In genomic region chr8:79029396-79030325, GRCm38 (mm10) we compare ENCODE assay signal across 8 mouse cellular contexts. TPM values are rescaled to one million over a fixed set of nuclear protein-coding genes. Genes with fewer than 3 reads are reported as not detected.
DNase-seq lines count a peak whose midpoint lies in the region; ATAC-seq and TF ChIP-seq lines count a peak whose summit lies in the region.

No protein-coding gene starts in this region.

- WGBS in forebrain, embryonic 16.5 days: under 1% methylated on average over 72 of the region's 99 CpGs
- under 1% methylated on average over 73 of the region's 99 CpGs for WGBS in lung, embryonic 15.5 days

- H3K36me3 ChIP-seq in ES-Bruce4 (ENCODE audit: control insufficient read depth, insufficient read depth, low read length, poor library complexity, severe bottlenecking): no peaks in the 10 kb centered on the region
- no peaks in the 10 kb centered on the region for H3K36me3 ChIP-seq in forebrain, embryonic 16.5 days (ENCODE audit: control insufficient read depth, insufficient read depth)
- no peaks in the 10 kb centered on the region for H3K36me3 ChIP-seq in lung, embryonic 15.5 days

- peak overlapping the region; percentile 71 for H3K27ac ChIP-seq in ES-Bruce4 (ENCODE audit: insufficient read depth, low read length)
- peak overlapping the region; percentile 95 for H3K27ac ChIP-seq in forebrain, embryonic 16.5 days (ENCODE audit: low read length)
- H3K27ac ChIP-seq in lung, embryonic 15.5 days: peak overlapping the region; percentile 100

- TF ChIP-seq POLR2A in ES-Bruce4 (IDR thresholded peaks at IDR 0.05; ENCODE audit: insufficient read depth, low read length): no peak

- ATAC-seq in cerebellum, adult (ENCODE audit: insufficient number of reproducible peaks, low FRiP score, low TSS enrichment): peak; percentile 31
- ATAC-seq in forebrain, embryonic 16.5 days: peak; percentile 80
- ATAC-seq in lung, embryonic 15.5 days (ENCODE audit: borderline replicate concordance, extremely low read depth, low FRiP score, low TSS enrichment): peak; percentile 82

- no peaks in the 10 kb centered on the region for H3K9me3 ChIP-seq in ES-Bruce4 (replicated peaks; ENCODE audit: control insufficient read depth, insufficient read depth, low read length, poor library complexity, severe bottlenecking)
- H3K9me3 ChIP-seq in forebrain, embryonic 16.5 days (ENCODE audit: control insufficient read depth, low read length): no peaks in the 10 kb centered on the region
- no peaks in the 10 kb centered on the region for H3K9me3 ChIP-seq in lung, embryonic 15.5 days

- TF ChIP-seq EP300 in ES-Bruce4 (IDR thresholded peaks at IDR 0.05; ENCODE audit: insufficient read depth, low read depth, low read length): no peak

- no peaks in the 10 kb centered on the region for H3K27me3 ChIP-seq in ES-Bruce4 (ENCODE audit: control insufficient read depth, insufficient read depth, low read length, poor library complexity, severe bottlenecking)
- no peaks in the 10 kb centered on the region for H3K27me3 ChIP-seq in forebrain, embryonic 16.5 days (replicated peaks; ENCODE audit: control insufficient read depth, insufficient read depth, low read length)
- no peaks in the 10 kb centered on the region for H3K27me3 ChIP-seq in lung, embryonic 15.5 days

- intact Hi-C loops in heart, postnatal 36 days (cut with DNase I): loop anchor here (2.0 to 10.0 kb wide), 7 partner anchors 55 to 605 kb away; partner anchors contain the start of genes Lsm6, Mmaa and Otud4

- peak; percentile 67 to 83 for DNase-seq in heart, postnatal 36 days
- peak; percentile 41 for DNase-seq in layer of hippocampus, adult 9-11 months
- DNase-seq in ovary, postnatal 10 days (ENCODE audit: low spot score): peak; percentile 75
- peak; percentile 76 for DNase-seq in thymus, postnatal 25 days

- H3K4me2 ChIP-seq in forebrain, embryonic 16.5 days (ENCODE audit: low read length): peak overlapping the region; percentile 84
- peak overlapping the region; percentile 85 for H3K4me2 ChIP-seq in lung, embryonic 15.5 days

- no peak for TF ChIP-seq CTCF in ES-Bruce4 (IDR thresholded peaks at IDR 0.05; ENCODE audit: low read depth, low read length)

- no peaks in the 10 kb centered on the region for H3K4me1 ChIP-seq in ES-Bruce4 (ENCODE audit: control insufficient read depth, insufficient read depth, low read length)
- peaks cover 30% of the 10 kb centered on the region for H3K4me1 ChIP-seq in forebrain, embryonic 16.5 days (replicated peaks; ENCODE audit: control insufficient read depth, insufficient read depth, low read length)
- peaks cover 21% of the 10 kb centered on the region for H3K4me1 ChIP-seq in lung, embryonic 15.5 days

- peak overlapping the region; percentile 88 for H3K4me3 ChIP-seq in ES-Bruce4 (ENCODE audit: low read depth, low read length)
- H3K4me3 ChIP-seq in forebrain, embryonic 16.5 days (replicated peaks; ENCODE audit: low read length): peak overlapping the region; percentile 60
- peak overlapping the region; percentile 82 for H3K4me3 ChIP-seq in lung, embryonic 15.5 days

- H3K9ac ChIP-seq in ES-Bruce4 (ENCODE audit: low read depth, poor library complexity, severe bottlenecking): peak overlapping the region; percentile 99
- H3K9ac ChIP-seq in forebrain, embryonic 16.5 days (replicated peaks; ENCODE audit: low read depth, low read length): peak overlapping the region; percentile 94
- peak overlapping the region; percentile 88 for H3K9ac ChIP-seq in lung, embryonic 15.5 days

RNA-seq across cellular contexts. Expression of gene Zfp827, which starts 1.4 kb away (rescaled TPM):
- polyA plus RNA-seq in ES-Bruce4 (2011; ENCODE audit: insufficient read depth, insufficient read length, low read depth, missing spikeins): 3.5 and 4.0 TPM in 2 replicates
- polyA plus RNA-seq in forebrain, embryonic 16.5 days (2015; fragmentation: Nextera tagmentation; extraction: Ambion mirVana): 12.1 and 12.6 TPM in 2 replicates
- total RNA-seq in heart, postnatal 36 days (2021): 10 to 100 TPM in 1 of 2 experiments, 1 to 10 TPM in 1; 10.0 to 17.2 TPM
- 6.5 and 7.5 TPM in 2 replicates for polyA plus RNA-seq in lung, embryonic 15.5 days (2015; fragmentation: Nextera tagmentation; extraction: Ambion mirVana)

Comparison
In these comparisons a context has a peak if more than half of its experiments do, and no peak if none do; other contexts are left out.
1. Peak in every context shown above with its lines: DNase-seq, ATAC-seq, H3K4me3 ChIP-seq and H3K27ac ChIP-seq.
2. ATAC-seq: peak in every context shown above with its lines; median percentile 82 in lung, embryonic 15.5 days; 80 in forebrain, embryonic 16.5 days; 31 in cerebellum, adult.